Mouse (Mus musculus): ENCODE results near the gene Tnfrsf12a. TPM values are rescaled to one million over a fixed set of nuclear protein-coding genes. Genes with fewer than 3 reads are reported as not detected.

Gene Tnfrsf12a
- polyA plus RNA-seq (2016; fragmentation: Nextera tagmentation; extraction: Ambion mirVana): 5.7 and 7.6 TPM in 2 replicates

- no peak for ATAC-seq (ENCODE audit: insufficient number of reproducible peaks, insufficient read depth, low FRiP score, low TSS enrichment, low read depth)
- H3K27me3 ChIP-seq: peaks cover 70% of the 10 kb centered on the region
- H3K4me3 ChIP-seq (replicated peaks): peak within 1 kb of the TSS; percentile 49
- no peak within 1 kb of the TSS for H3K27ac ChIP-seq
- under 1% methylated on average over 34 of the region's 34 CpGs for WGBS
- H3K36me3 ChIP-seq: no peaks in the 10 kb centered on the region
- peak within 1 kb of the TSS; percentile 97 for H3K4me2 ChIP-seq
- H3K9ac ChIP-seq (replicated peaks): peak within 1 kb of the TSS; percentile 50
- peaks cover 46% of the 10 kb centered on the region for H3K4me1 ChIP-seq (replicated peaks)
- no peaks in the 10 kb centered on the region for H3K9me3 ChIP-seq
These were observed at the start of gene Tnfrsf12a for GRCm38 (mm10) chr17:23677236-23677679. Tnfrsf12a (minus strand) TSS chr17:23677468.

GRCm38 (mm10) chr17:23726758-23727142, 49.5 kb upstream of the Tnfrsf12a start:
- H3K4me2 ChIP-seq: peak overlapping the region; percentile 81
- under 1% methylated on average over 20 of the region's 20 CpGs for WGBS
- peak overlapping the region; percentile 88 for H3K4me3 ChIP-seq (replicated peaks)
- H3K36me3 ChIP-seq: no peaks in the 10 kb centered on the region
- H3K9me3 ChIP-seq: no peaks in the 10 kb centered on the region
- peak; percentile 71 for ATAC-seq (ENCODE audit: insufficient number of reproducible peaks, insufficient read depth, low FRiP score, low TSS enrichment, low read depth)
- peak overlapping the region; percentile 66; the same call in 1 of the 2 replicates for H3K27ac ChIP-seq
- H3K4me1 ChIP-seq (replicated peaks): peaks cover 13% of the 10 kb centered on the region
- H3K9ac ChIP-seq (replicated peaks): peak overlapping the region; percentile 78
- H3K27me3 ChIP-seq: no peaks in the 10 kb centered on the region

GRCm38 (mm10) chr17:23725999-23726757, 48.9 kb upstream of the Tnfrsf12a start, which contains the start of gene Pkmyt1:
Pkmyt1 (plus strand) TSS chr17:23726336.
- Histone ChIP-seq H3K4me3 (replicated peaks) (peak within 1 kb of the TSS; percentile 88), H3K4me1 (replicated peaks) (peaks cover 13% of the 10 kb centered on the region), H3K27ac (peak within 1 kb of the TSS; percentile 71), H3K36me3 (no peaks in the 10 kb centered on the region), H3K9ac (replicated peaks) (peak within 1 kb of the TSS; percentile 78), H3K9me3 (no peaks in the 10 kb centered on the region), H3K27me3 (no peaks in the 10 kb centered on the region), H3K4me2 (peak within 1 kb of the TSS; percentile 81)
- ATAC-seq (ENCODE audit: insufficient number of reproducible peaks, insufficient read depth, low FRiP score, low TSS enrichment, low read depth): peak; percentile 90
- 2% methylated on average over 73 of the region's 73 CpGs for WGBS

GRCm38 (mm10) chr17:23725477-23725876, 48.2 kb upstream of the Tnfrsf12a start:
- no peaks in the 10 kb centered on the region for H3K36me3 ChIP-seq
- H3K4me3 ChIP-seq (replicated peaks): peak overlapping the region; percentile 88
- H3K27me3 ChIP-seq: peaks cover 5% of the 10 kb centered on the region; the same call in 1 of the 2 replicates
- no peaks in the 10 kb centered on the region for H3K9me3 ChIP-seq
- peak overlapping the region; percentile 81 for H3K4me2 ChIP-seq
- 59% methylated on average over 4 of the region's 4 CpGs for WGBS
- H3K9ac ChIP-seq (replicated peaks): peak overlapping the region; percentile 73
- H3K27ac ChIP-seq: peak overlapping the region; percentile 71
- peaks cover 13% of the 10 kb centered on the region for H3K4me1 ChIP-seq (replicated peaks)
- no peak for ATAC-seq (ENCODE audit: insufficient number of reproducible peaks, insufficient read depth, low FRiP score, low TSS enrichment, low read depth)

GRCm38 (mm10) chr17:23722376-23723125, 45.3 kb upstream of the Tnfrsf12a start, which contains the start of gene 1520401A03Rik:
1520401A03Rik (minus strand) TSS chr17:23722783.
- H3K27ac ChIP-seq: no peak within 1 kb of the TSS
- H3K9ac ChIP-seq (replicated peaks): no peak within 1 kb of the TSS
- no peak for ATAC-seq (ENCODE audit: insufficient number of reproducible peaks, insufficient read depth, low FRiP score, low TSS enrichment, low read depth)
- H3K27me3 ChIP-seq: peaks cover 7% of the 10 kb centered on the region
- no peak within 1 kb of the TSS for H3K4me2 ChIP-seq
- 50% methylated on average over 7 of the region's 7 CpGs for WGBS
- no peak within 1 kb of the TSS for H3K4me3 ChIP-seq (replicated peaks)
- H3K36me3 ChIP-seq: no peaks in the 10 kb centered on the region
- no peaks in the 10 kb centered on the region for H3K9me3 ChIP-seq
- H3K4me1 ChIP-seq (replicated peaks): peaks cover 13% of the 10 kb centered on the region

GRCm38 (mm10) chr17:23721886-23722285, 44.6 kb upstream of the Tnfrsf12a start:
- Histone ChIP-seq H3K9ac (replicated peaks) (no peak overlapping the region), H3K27me3 (peaks cover 9% of the 10 kb centered on the region), H3K4me2 (no peak overlapping the region), H3K4me1 (replicated peaks) (peaks cover 8% of the 10 kb centered on the region), H3K4me3 (replicated peaks) (no peak overlapping the region), H3K36me3 (no peaks in the 10 kb centered on the region), H3K27ac (no peak overlapping the region), H3K9me3 (no peaks in the 10 kb centered on the region)
- 87% methylated on average over 2 of the region's 2 CpGs for WGBS
- ATAC-seq (ENCODE audit: insufficient number of reproducible peaks, insufficient read depth, low FRiP score, low TSS enrichment, low read depth): no peak

- Histone ChIP-seq H3K4me2 (no peak overlapping the region), H3K9me3 (no peaks in the 10 kb centered on the region), H3K36me3 (no peaks in the 10 kb centered on the region), H3K27ac (no peak overlapping the region), H3K9ac (replicated peaks) (no peak overlapping the region), H3K4me1 (replicated peaks) (no peaks in the 10 kb centered on the region), H3K4me3 (replicated peaks) (no peak overlapping the region), H3K27me3 (peaks cover 10% of the 10 kb centered on the region)
- ATAC-seq (ENCODE audit: insufficient number of reproducible peaks, insufficient read depth, low FRiP score, low TSS enrichment, low read depth): no peak
- 13% methylated on average over 1 of the region's 1 CpGs for WGBS
These were observed 42.2 kb upstream of the Tnfrsf12a start for GRCm38 (mm10) chr17:23719455-23719854.

GRCm38 (mm10) chr17:23717003-23717402, 39.7 kb upstream of the Tnfrsf12a start:
- no peak for ATAC-seq (ENCODE audit: insufficient number of reproducible peaks, insufficient read depth, low FRiP score, low TSS enrichment, low read depth)
- WGBS: 72% methylated on average over 2 of the region's 2 CpGs
- no peak overlapping the region for H3K4me2 ChIP-seq
- no peaks in the 10 kb centered on the region for H3K36me3 ChIP-seq
- H3K9me3 ChIP-seq: no peaks in the 10 kb centered on the region
- H3K4me3 ChIP-seq (replicated peaks): no peak overlapping the region
- H3K27ac ChIP-seq: no peak overlapping the region
- peaks cover 10% of the 10 kb centered on the region for H3K27me3 ChIP-seq
- H3K9ac ChIP-seq (replicated peaks): no peak overlapping the region
- H3K4me1 ChIP-seq (replicated peaks): no peaks in the 10 kb centered on the region

- Histone ChIP-seq H3K27me3 (peaks cover 15% of the 10 kb centered on the region), H3K36me3 (no peaks in the 10 kb centered on the region), H3K4me1 (replicated peaks) (0 out of 2 replicates have a peak, but pooled peaks cover 5% of the 10 kb centered on the region), H3K4me3 (replicated peaks) (no peak overlapping the region), H3K9ac (replicated peaks) (no peak overlapping the region), H3K9me3 (no peaks in the 10 kb centered on the region), H3K27ac (no peak overlapping the region), H3K4me2 (no peak overlapping the region)
- WGBS: 0% methylated on average over 3 of the region's 3 CpGs
- no peak for ATAC-seq (ENCODE audit: insufficient number of reproducible peaks, insufficient read depth, low FRiP score, low TSS enrichment, low read depth)
These were observed 28.9 kb upstream of the Tnfrsf12a start for GRCm38 (mm10) chr17:23706212-23706611.

- Histone ChIP-seq H3K4me2 (no peak overlapping the region), H3K27ac (no peak overlapping the region), H3K27me3 (peaks cover 21% of the 10 kb centered on the region), H3K4me1 (replicated peaks) (0 out of 2 replicates have a peak, but pooled peaks cover 5% of the 10 kb centered on the region), H3K36me3 (no peaks in the 10 kb centered on the region), H3K4me3 (replicated peaks) (no peak overlapping the region), H3K9me3 (no peaks in the 10 kb centered on the region), H3K9ac (replicated peaks) (no peak overlapping the region)
- no peak for ATAC-seq (ENCODE audit: insufficient number of reproducible peaks, insufficient read depth, low FRiP score, low TSS enrichment, low read depth)
- 69% methylated on average over 7 of the region's 7 CpGs for WGBS
These were observed 28.3 kb upstream of the Tnfrsf12a start for GRCm38 (mm10) chr17:23705525-23706104.

GRCm38 (mm10) chr17:23704741-23705140, 27.5 kb upstream of the Tnfrsf12a start:
- H3K9ac ChIP-seq (replicated peaks): no peak overlapping the region; the same call in 1 of the 2 replicates
- peaks cover 8% of the 10 kb centered on the region; the same call in 1 of the 2 replicates for H3K4me1 ChIP-seq (replicated peaks)
- H3K4me3 ChIP-seq (replicated peaks): no peak overlapping the region
- WGBS: 44% methylated on average over 7 of the region's 7 CpGs
- H3K27me3 ChIP-seq: peaks cover 30% of the 10 kb centered on the region
- H3K36me3 ChIP-seq: no peaks in the 10 kb centered on the region
- no peaks in the 10 kb centered on the region for H3K9me3 ChIP-seq
- no peak overlapping the region for H3K4me2 ChIP-seq
- no peak for ATAC-seq (ENCODE audit: insufficient number of reproducible peaks, insufficient read depth, low FRiP score, low TSS enrichment, low read depth)
- H3K27ac ChIP-seq: no peak overlapping the region
